In the genomic region with DNA sequence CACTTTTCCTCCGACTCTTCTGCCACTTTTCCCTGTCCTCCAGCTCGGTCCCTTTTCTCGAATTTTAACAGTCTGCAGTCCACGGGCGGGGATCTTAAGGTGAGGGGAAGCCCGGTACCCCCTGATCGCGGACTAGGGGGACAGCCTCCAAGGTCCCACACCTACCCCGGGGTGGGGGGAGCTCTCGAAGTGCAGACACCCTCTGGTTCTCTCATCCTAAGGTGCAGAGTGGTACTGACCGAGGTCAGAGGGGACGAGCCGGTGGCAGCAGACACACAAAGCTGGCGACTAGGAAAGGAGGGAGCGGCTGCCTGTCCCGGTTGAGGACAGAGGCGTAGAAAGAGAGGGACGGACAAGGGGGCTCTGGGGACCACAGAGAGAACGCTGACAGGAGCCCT, we compare ENCODE assay signal across 8 mouse cellular contexts. TPM values are rescaled to one million over a fixed set of nuclear protein-coding genes. Genes with fewer than 3 reads are reported as not detected.
DNase-seq lines count a peak whose midpoint lies in the region; ATAC-seq and TF ChIP-seq lines count a peak whose summit lies in the region.

No protein-coding gene starts in this region.

- no peaks in the 10 kb centered on the region for H3K27me3 ChIP-seq in forebrain, embryonic 14.5 days (replicated peaks; ENCODE audit: control insufficient read depth, insufficient read depth, low read length)
- H3K27me3 ChIP-seq in liver, embryonic 11.5 days (replicated peaks; ENCODE audit: control insufficient read depth, insufficient read depth, low read length): no peaks in the 10 kb centered on the region
- H3K27me3 ChIP-seq in splenic B cell, adult 2 months (ENCODE audit: control insufficient read depth, insufficient read depth, low read length, poor library complexity, severe bottlenecking): no peaks in the 10 kb centered on the region

- no peak for TF ChIP-seq CTCF in layer of hippocampus, adult 2 months (conservative IDR thresholded peaks at IDR 0.05)
- no peak for TF ChIP-seq CTCF in bone marrow macrophage, adult 2 months (IDR thresholded peaks at IDR 0.05; ENCODE audit: low read depth, low read length)

- peak in 1 of 2 experiments; percentile 9 for DNase-seq in layer of hippocampus, adult 2 months (ENCODE audit: low spot score in 2 of 2)
- DNase-seq in layer of hippocampus, postnatal 25 days (ENCODE audit: extremely low spot score in 1 of 2, low spot score in 1 of 2): no peak
- no peak for DNase-seq in forebrain, embryonic 14.5 days (ENCODE audit: low spot score)
- no peak for DNase-seq in liver, embryonic 11.5 days (ENCODE audit: low spot score)
- DNase-seq in splenic B cell, adult 2 months (ENCODE audit: low read depth, low spot score): peak; percentile 27
- DNase-seq in urinary bladder, postnatal 14 days (ENCODE audit: low spot score): no peak
- DNase-seq in left cerebral cortex, adult 11 months (ENCODE audit: low spot score): no peak

- peak overlapping the region; percentile 97 for H3K27ac ChIP-seq in layer of hippocampus, adult 2 months
- H3K27ac ChIP-seq in bone marrow macrophage, adult 2 months (ENCODE audit: insufficient read depth, low read depth, low read length): peak overlapping the region; percentile 97
- peak overlapping the region; percentile 89 for H3K27ac ChIP-seq in forebrain, embryonic 14.5 days (ENCODE audit: low read depth, low read length)
- H3K27ac ChIP-seq in liver, embryonic 11.5 days (ENCODE audit: low read depth, low read length): peak overlapping the region; percentile 88

- H3K4me2 ChIP-seq in forebrain, embryonic 14.5 days (ENCODE audit: low read length): peak overlapping the region; percentile 72
- peak overlapping the region; percentile 87 for H3K4me2 ChIP-seq in liver, embryonic 11.5 days

- WGBS in forebrain, embryonic 14.5 days: 0% methylated on average over 19 of the region's 19 CpGs
- WGBS in liver, embryonic 11.5 days: 2% methylated on average over 19 of the region's 19 CpGs

- no peak; the same call in 1 of the 2 replicates for ATAC-seq in forebrain, embryonic 14.5 days
- peak; percentile 4; the same call in 1 of the 2 replicates for ATAC-seq in liver, embryonic 11.5 days (replicated peaks; ENCODE audit: low FRiP score)

- H3K9me3 ChIP-seq in forebrain, embryonic 14.5 days (replicated peaks; ENCODE audit: control insufficient read depth, low read length): no peaks in the 10 kb centered on the region
- H3K9me3 ChIP-seq in liver, embryonic 11.5 days (ENCODE audit: control insufficient read depth, low read length): no peaks in the 10 kb centered on the region

- peak overlapping the region; percentile 77 for H3K4me3 ChIP-seq in layer of hippocampus, adult 2 months
- H3K4me3 ChIP-seq in bone marrow macrophage, adult 2 months (ENCODE audit: insufficient read depth, low read length): peak overlapping the region; percentile 83
- peak overlapping the region; percentile 98 for H3K4me3 ChIP-seq in forebrain, embryonic 14.5 days (ENCODE audit: low read depth, low read length)
- H3K4me3 ChIP-seq in liver, embryonic 11.5 days (ENCODE audit: low read depth, low read length): peak overlapping the region; percentile 99

- no peak for TF ChIP-seq POLR2A in bone marrow macrophage, adult 2 months (IDR thresholded peaks at IDR 0.05; ENCODE audit: borderline replicate concordance, low read depth, low read length)

- H3K9ac ChIP-seq in forebrain, embryonic 14.5 days (ENCODE audit: low read length): peak overlapping the region; percentile 97
- peak overlapping the region; percentile 96 for H3K9ac ChIP-seq in liver, embryonic 11.5 days (ENCODE audit: low read depth, low read length)

- H3K4me1 ChIP-seq in bone marrow macrophage, adult 2 months (ENCODE audit: control insufficient read depth, insufficient read depth, low read length): peaks cover 37% of the 10 kb centered on the region
- H3K4me1 ChIP-seq in forebrain, embryonic 14.5 days (ENCODE audit: control insufficient read depth, insufficient read depth, low read length): peaks cover 10% of the 10 kb centered on the region
- peaks cover 20% of the 10 kb centered on the region for H3K4me1 ChIP-seq in liver, embryonic 11.5 days (replicated peaks; ENCODE audit: control insufficient read depth, insufficient read depth, low read length)

- peaks cover 5% of the 10 kb centered on the region; the same call in 1 of the 2 replicates for H3K36me3 ChIP-seq in forebrain, embryonic 14.5 days (ENCODE audit: control insufficient read depth, insufficient read depth, low read length)
- H3K36me3 ChIP-seq in liver, embryonic 11.5 days (ENCODE audit: control insufficient read depth, insufficient read depth, low read length): no peaks in the 10 kb centered on the region; the same call in 1 of the 2 replicates
- no peaks in the 10 kb centered on the region for H3K36me3 ChIP-seq in splenic B cell, adult 2 months (ENCODE audit: control insufficient read depth, insufficient read depth, low read length, poor library complexity, severe bottlenecking)

RNA-seq across cellular contexts. Expression of gene Stk38, which starts 0.6 kb away (rescaled TPM):
- total RNA-seq in layer of hippocampus, adult 2 months (2021): 10 to 100 TPM; 50.4 to 65.6 TPM
- 10 to 100 TPM; 36.7 to 59.1 TPM for total RNA-seq in layer of hippocampus, postnatal 25 days (2021)
- polyA plus RNA-seq in bone marrow macrophage, adult 2 months (2012; ENCODE audit: insufficient read depth, insufficient read length, missing spikeins): 180 and 183 TPM in 2 replicates
- polyA plus RNA-seq in forebrain, embryonic 14.5 days (2014; fragmentation: Nextera tagmentation; extraction: Ambion mirVana): 81.7 and 94.8 TPM in 2 replicates
- 83.3 and 90.1 TPM in 2 replicates for polyA plus RNA-seq in liver, embryonic 11.5 days (2014; fragmentation: Nextera tagmentation; extraction: Ambion mirVana)

RNA-seq across cellular contexts. Expression of gene Srsf3, which starts 25.2 kb away (rescaled TPM):
- total RNA-seq in layer of hippocampus, adult 2 months (2021): 100 to 1,000 TPM; 125 to 130 TPM
- total RNA-seq in layer of hippocampus, postnatal 25 days (2021): 100 to 1,000 TPM; 125 to 140 TPM
- 151 and 170 TPM in 2 replicates for polyA plus RNA-seq in bone marrow macrophage, adult 2 months (2012; ENCODE audit: insufficient read depth, insufficient read length, missing spikeins)
- 712 and 729 TPM in 2 replicates for polyA plus RNA-seq in forebrain, embryonic 14.5 days (2014; fragmentation: Nextera tagmentation; extraction: Ambion mirVana)
- polyA plus RNA-seq in liver, embryonic 11.5 days (2014; fragmentation: Nextera tagmentation; extraction: Ambion mirVana): 532 and 579 TPM in 2 replicates

RNA-seq across cellular contexts. Expression of gene Kctd20, which starts 55.5 kb away (rescaled TPM):
- 10 to 100 TPM; 58.7 to 64.4 TPM for total RNA-seq in layer of hippocampus, adult 2 months (2021)
- total RNA-seq in layer of hippocampus, postnatal 25 days (2021): 10 to 100 TPM; 67.1 to 75.4 TPM
- polyA plus RNA-seq in bone marrow macrophage, adult 2 months (2012; ENCODE audit: insufficient read depth, insufficient read length, missing spikeins): 50.0 and 54.0 TPM in 2 replicates
- 84.4 and 99.1 TPM in 2 replicates for polyA plus RNA-seq in forebrain, embryonic 14.5 days (2014; fragmentation: Nextera tagmentation; extraction: Ambion mirVana)
- 75.2 and 89.2 TPM in 2 replicates for polyA plus RNA-seq in liver, embryonic 11.5 days (2014; fragmentation: Nextera tagmentation; extraction: Ambion mirVana)
